Mouse (Mus musculus) lung, adult 2 months (tissue): ENCODE results near the gene Arhgap15. TPM values are rescaled to one million over a fixed set of nuclear protein-coding genes. Genes with fewer than 3 reads are reported as not detected.

Experiments
- DNase-seq: peaks from one replicate; pipeline ENCODE4 v3.0.0; 2022
- H3K4me1 ChIP-seq: fragments of 200-500 bp; 2 replicates; pipeline ENCODE4 v1.6.1; 2011; ENCODE audit warnings: low read length; ENCODE audit not compliant: control insufficient read depth, insufficient read depth
- H3K4me3 ChIP-seq: fragments of 200-500 bp; replicated peaks from 2 replicates; pipeline ENCODE3; 2011; ENCODE audit warnings: low read depth, mild to moderate bottlenecking, control low read depth, low read length; ENCODE audit errors: extremely low read depth
- CTCF ChIP-seq: fragments of 200-500 bp; IDR thresholded peaks from 2 replicates; pipeline ENCODE4 v1.5.1; 2011; ENCODE audit warnings: mild to moderate bottlenecking, low read length, control low read depth; ENCODE audit not compliant: insufficient read depth
- POLR2A ChIP-seq: fragments of 200-500 bp; IDR thresholded peaks from 2 replicates; pipeline ENCODE4 v1.6.1; 2011; ENCODE audit warnings: low read depth, mild to moderate bottlenecking, control low read depth, low read length, borderline replicate concordance; ENCODE audit errors: extremely low read depth
- WGBS: fragments of 180-500 bp; shearing (Covaris S2); methylation state at CpG from one replicate; pipeline ENCODE4 v1.1.7; 2018; 5-methylcytosine and 5-hydroxymethylcytosine counted together
- polyA plus RNA-seq: library from polyadenylated mRNA; depleted of rRNA; stranded (reverse); fragments of >200 nt; gene quantifications from 2 replicates; pipeline ENCODE4 v1.2.3, GENCODE M21; 2012

Gene Arhgap15
- polyA plus RNA-seq, 1 experiment, result 1.8 TPM

GRCm38 (mm10) chr2:44010249-44010648 is 261.6 kb downstream of the Arhgap15 start:
- Histone ChIP-seq H3K4me1 (no peaks in the 10 kb centered on the region), H3K4me3 (no peak overlapping the region)
- TF ChIP-seq CTCF (no peak), POLR2A (no peak)
- 62% methylated on average over 1 of the region's 1 CpGs for WGBS
- no peak for DNase-seq

GRCm38 (mm10) chr2:44013388-44013787 is 264.8 kb downstream of the Arhgap15 start:
- Histone ChIP-seq H3K4me1 (no peaks in the 10 kb centered on the region), H3K4me3 (no peak overlapping the region)
- WGBS, result 91% methylated on average over 5 of the region's 5 CpGs
- DNase-seq, result no peak
- TF ChIP-seq POLR2A (no peak), CTCF (no peak)

DNA sequence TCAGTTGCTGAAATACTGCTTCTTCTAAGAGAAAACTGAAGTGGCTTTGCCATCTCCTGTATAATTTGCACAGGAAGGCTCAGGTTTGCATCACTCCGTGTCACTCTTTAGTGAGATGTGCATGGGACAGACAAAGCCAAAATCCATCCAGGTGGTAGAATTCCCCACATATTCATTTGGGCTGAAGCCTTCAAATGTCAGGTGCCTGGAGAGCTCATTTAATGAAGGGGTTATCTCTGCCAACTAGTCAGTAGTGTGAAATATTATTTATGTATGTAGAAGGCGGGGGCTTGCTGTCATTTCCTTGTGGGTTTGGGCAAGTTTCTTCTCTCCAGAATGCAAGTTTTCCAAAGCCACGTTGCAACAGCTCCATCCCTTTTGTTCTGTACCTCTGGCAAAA is 268.1 kb downstream of the Arhgap15 start:
- no peak overlapping the region for H3K4me3 ChIP-seq
- H3K4me1 ChIP-seq, result no peaks in the 10 kb centered on the region
- no peak for DNase-seq
- 71% methylated on average over 3 of the region's 3 CpGs for WGBS
- no peak for TF ChIP-seq POLR2A
- no peak for TF ChIP-seq CTCF

- H3K4me3 ChIP-seq, result no peak overlapping the region
- no peak for DNase-seq
- WGBS, result 92% methylated on average over 14 of the region's 14 CpGs
- no peaks in the 10 kb centered on the region for H3K4me1 ChIP-seq
- TF ChIP-seq POLR2A, result no peak
- TF ChIP-seq CTCF, result no peak
These were observed 268.9 kb downstream of the Arhgap15 start for GRCm38 (mm10) chr2:44017405-44018026.

GRCm38 (mm10) chr2:44018033-44018432 is 269.4 kb downstream of the Arhgap15 start:
- Histone ChIP-seq H3K4me3 (no peak overlapping the region), H3K4me1 (no peaks in the 10 kb centered on the region)
- WGBS, result 90% methylated on average over 10 of the region's 10 CpGs
- no peak for DNase-seq
- TF ChIP-seq CTCF (no peak), POLR2A (no peak)

DNA sequence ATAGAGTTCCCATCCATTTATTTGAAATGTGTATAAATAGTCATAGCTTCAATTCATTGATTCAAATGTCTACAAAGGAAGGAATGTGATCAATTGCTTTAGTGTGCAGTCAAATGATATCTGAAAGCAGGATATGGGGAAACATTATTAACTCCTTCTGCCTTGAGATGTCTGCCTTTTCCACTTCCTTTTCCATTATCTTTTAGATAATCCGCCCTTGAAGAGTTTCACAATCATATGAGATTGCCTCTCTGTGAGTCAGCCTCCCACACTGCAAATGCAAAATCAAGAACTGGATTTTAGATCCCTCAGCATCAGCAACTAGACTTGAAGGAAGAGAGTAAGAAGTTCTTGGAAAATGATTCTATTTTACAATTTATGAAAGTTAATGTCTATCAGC is 276.1 kb downstream of the Arhgap15 start:
- TF ChIP-seq CTCF (no peak), POLR2A (no peak)
- no peak for DNase-seq
- Histone ChIP-seq H3K4me1 (no peaks in the 10 kb centered on the region), H3K4me3 (no peak overlapping the region)
- WGBS, result 44% methylated on average over 1 of the region's 1 CpGs

GRCm38 (mm10) chr2:44029035-44029715 is 280.6 kb downstream of the Arhgap15 start:
- TF ChIP-seq POLR2A (no peak), CTCF (no peak)
- no peaks in the 10 kb centered on the region for H3K4me1 ChIP-seq
- 87% methylated on average over 8 of the region's 8 CpGs for WGBS
- H3K4me3 ChIP-seq, result no peak overlapping the region
- no peak for DNase-seq

DNA sequence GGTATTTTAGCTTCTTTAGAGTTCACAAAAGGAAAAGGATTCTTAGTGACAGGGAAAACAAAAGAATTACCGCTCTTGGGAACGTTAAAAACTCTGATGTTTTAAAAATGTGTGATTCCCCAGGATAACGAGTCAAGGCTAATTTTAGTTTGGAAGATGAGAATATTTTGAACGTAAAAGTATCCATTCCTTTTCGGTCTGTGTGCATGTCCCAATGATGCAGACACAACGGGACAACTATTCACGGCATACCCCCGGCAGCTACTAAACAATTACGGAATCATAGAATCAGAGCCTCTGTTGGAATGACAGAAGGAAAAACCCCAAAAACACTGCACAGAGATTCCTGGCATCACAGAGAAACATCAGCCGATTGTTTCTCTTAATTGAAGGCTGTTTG is 281.2 kb downstream of the Arhgap15 start:
- WGBS, result 92% methylated on average over 10 of the region's 10 CpGs
- no peak overlapping the region for H3K4me3 ChIP-seq
- no peak for DNase-seq

GRCm38 (mm10) chr2:44039522-44040203 is 291.0 kb downstream of the Arhgap15 start:
- no peak for TF ChIP-seq POLR2A
- no peak for TF ChIP-seq CTCF
- Histone ChIP-seq H3K4me1 (no peaks in the 10 kb centered on the region), H3K4me3 (no peak overlapping the region)
- no peak for DNase-seq
- 80% methylated on average over 3 of the region's 3 CpGs for WGBS

More for the DNA sequence above, 281.2 kb downstream of the Arhgap15 start:
- TF ChIP-seq CTCF, result no peak
- no peak for TF ChIP-seq POLR2A
- no peaks in the 10 kb centered on the region for H3K4me1 ChIP-seq
